Mouse (Mus musculus) ES-Bruce4 (cell line): ENCODE measurements around the gene Prm1.

Source experiments
- EP300 ChIP-seq: IDR thresholded peaks from 2 replicates; pipeline ENCODE4 v1.6.1; 2011; ENCODE audit warnings: low read depth, low read length; ENCODE audit not compliant: insufficient read depth
- POLR2A ChIP-seq: IDR thresholded peaks from one replicate; pipeline ENCODE4 v1.8.1; 2011; ENCODE audit warnings: low read length; ENCODE audit not compliant: insufficient read depth

DNA sequence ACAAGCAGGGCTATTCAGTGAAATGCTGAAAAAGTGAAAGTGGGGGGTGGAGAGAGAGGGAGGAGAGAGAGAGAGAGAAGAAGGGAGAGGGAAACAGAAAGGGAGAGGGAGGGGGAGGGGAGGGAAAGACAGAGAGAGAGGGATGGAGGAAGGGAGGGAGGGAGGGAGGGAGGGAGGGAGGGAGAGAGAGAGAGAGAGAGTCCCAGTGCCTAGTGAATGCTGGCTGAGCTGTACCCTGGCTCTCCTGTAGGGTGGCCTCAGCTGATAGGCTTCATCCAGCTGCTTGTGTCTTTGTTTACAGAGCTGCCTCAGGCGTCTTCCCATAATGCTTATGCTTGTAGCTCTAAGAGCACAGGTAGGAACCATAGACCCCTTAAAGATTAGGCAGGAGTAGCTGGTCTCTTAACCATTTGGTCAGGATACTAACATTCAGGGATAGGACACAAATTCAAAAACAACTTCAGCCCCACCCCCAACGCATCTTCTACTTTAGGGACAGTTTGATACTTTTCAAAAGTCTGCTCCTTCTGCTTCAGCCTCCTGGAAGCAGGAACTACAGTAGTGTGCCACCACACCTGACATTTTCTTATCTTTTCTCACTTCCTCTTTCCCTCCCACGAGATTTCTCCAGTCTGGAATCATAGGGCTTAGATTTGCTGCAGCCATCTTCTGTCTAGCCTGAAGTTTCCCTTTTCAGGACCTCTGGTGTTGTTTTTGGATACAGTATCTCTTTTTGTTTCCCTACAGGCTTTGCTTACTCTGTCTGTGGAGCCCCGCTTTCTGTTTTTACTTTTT lies 34.9 kb downstream of the Prm1 start:
- TF ChIP-seq POLR2A (no peak), EP300 (no peak)
